Mouse (Mus musculus) T-helper 1 cell (primary cell): ENCODE data around the gene Hbs1l.

Experiments used
- in situ Hi-C: fragments of 300-600 bp; cut with MboI, MseI; formaldehyde crosslinking; loops from one replicate; pipeline ENCODE4 v1.15.1; 2025; ENCODE audit warnings: high pct_unique_total_duplicates

Hbs1l gene

GRCm38 (mm10) chr10:21304672-21305632, 9.2 kb downstream of the Hbs1l start:
- in situ Hi-C loops = loop anchor here (25.0 kb wide), 1 partner anchor 968 kb away; the partner anchor contains the start of gene Mtfr2

GRCm38 (mm10) chr10:21313732-21314131, 18.0 kb downstream of the Hbs1l start:
- in situ Hi-C loops = loop anchor here (25.0 kb wide), 1 partner anchor 976 kb away; the partner anchor contains the start of gene Mtfr2

- in situ Hi-C loops = loop anchor here (25.0 kb wide), 1 partner anchor 979 kb away; the partner anchor contains the start of gene Mtfr2
These were observed 20.3 kb downstream of the Hbs1l start for GRCm38 (mm10) chr10:21316123-21316522.

GRCm38 (mm10) chr10:21318250-21318649, 22.5 kb downstream of the Hbs1l start:
- in situ Hi-C loops = loop anchor here (25.0 kb wide), 1 partner anchor 981 kb away; the partner anchor contains the start of gene Mtfr2

GRCm38 (mm10) chr10:21318996-21319395, 23.2 kb downstream of the Hbs1l start:
- in situ Hi-C loops = loop anchor here (25.0 kb wide), 1 partner anchor 982 kb away; the partner anchor contains the start of gene Mtfr2

- in situ Hi-C loops = loop anchor here (25.0 kb wide), 1 partner anchor 983 kb away; the partner anchor contains the start of gene Mtfr2
These were observed 24.8 kb downstream of the Hbs1l start for GRCm38 (mm10) chr10:21320601-21321000.

- in situ Hi-C loops = no loop called here
These were observed 30.6 kb downstream of the Hbs1l start for GRCm38 (mm10) chr10:21326352-21326751.

- in situ Hi-C loops = no loop called here
These were observed 31.9 kb downstream of the Hbs1l start for GRCm38 (mm10) chr10:21327605-21328135.

- in situ Hi-C loops = no loop called here
These were observed 38.7 kb downstream of the Hbs1l start for GRCm38 (mm10) chr10:21334349-21335105.

GRCm38 (mm10) chr10:21335534-21335933, 39.8 kb downstream of the Hbs1l start:
- in situ Hi-C loops = no loop called here

GRCm38 (mm10) chr10:21337191-21337590, 41.4 kb downstream of the Hbs1l start:
- in situ Hi-C loops = no loop called here

- in situ Hi-C loops = no loop called here
These were observed 45.9 kb downstream of the Hbs1l start for GRCm38 (mm10) chr10:21341706-21342105.

GRCm38 (mm10) chr10:21342331-21343005, 46.7 kb downstream of the Hbs1l start:
- in situ Hi-C loops = no loop called here

GRCm38 (mm10) chr10:21347332-21347731, 51.6 kb downstream of the Hbs1l start:
- in situ Hi-C loops = loop anchor here (5.0 kb wide), 1 partner anchor 200 kb away; no protein-coding TSS in a partner anchor

GRCm38 (mm10) chr10:21349449-21349848, 53.7 kb downstream of the Hbs1l start:
- in situ Hi-C loops = loop anchor here (5.0 kb wide), 1 partner anchor 202 kb away; no protein-coding TSS in a partner anchor

GRCm38 (mm10) chr10:21349946-21350345, 54.2 kb downstream of the Hbs1l start:
- in situ Hi-C loops = loop anchor here (5.0 kb wide), 1 partner anchor 203 kb away; no protein-coding TSS in a partner anchor

- in situ Hi-C loops = no loop called here
These were observed 55.0 kb downstream of the Hbs1l start for GRCm38 (mm10) chr10:21350531-21351515.

GRCm38 (mm10) chr10:21351766-21352165, 56.0 kb downstream of the Hbs1l start:
- in situ Hi-C loops = no loop called here

- in situ Hi-C loops = no loop called here
These were observed 58.1 kb downstream of the Hbs1l start for GRCm38 (mm10) chr10:21353890-21354289.

GRCm38 (mm10) chr10:21354506-21354905, 58.7 kb downstream of the Hbs1l start:
- in situ Hi-C loops = no loop called here
